Mouse (Mus musculus) ES-E14 (cell line): Measurements from ENCODE around the gene Cacna2d2. TPM values are rescaled to one million over a fixed set of nuclear protein-coding genes. Genes with fewer than 3 reads are reported as not detected.
A peak's percentile ranks its signal among the peaks of the same experiment; 100 is the strongest.

ENCODE experiments used
- DNase-seq: peaks from one replicate; pipeline ENCODE4 v3.0.0-alpha.2; 2013; ENCODE audit warnings: low read depth, low spot score
- H3K27ac ChIP-seq: 2 replicates; pipeline ENCODE4 v1.5.1; 2012; ENCODE audit warnings: low read depth, mild to moderate bottlenecking, low read length, moderate library complexity, mixed read lengths; ENCODE audit not compliant: poor library complexity, insufficient read depth, severe bottlenecking
- H3K36me3 ChIP-seq: 2 replicates; pipeline ENCODE4 v1.6.1; 2012; ENCODE audit warnings: mild to moderate bottlenecking, low read length, moderate library complexity, mixed read lengths; ENCODE audit not compliant: control insufficient read depth, poor library complexity, insufficient read depth, severe bottlenecking
- H3K4me1 ChIP-seq, 2 experiments: fragments of 150-350 bp in 1 of 2; sonication (generic) in 1 of 2; 2 replicates each; pipeline ENCODE4 v1.6.1; 2012; ENCODE audit warnings: low read length in 2 of 2, mild to moderate bottlenecking in 1 of 2, mixed read lengths in 1 of 2; ENCODE audit not compliant: control insufficient read depth in 2 of 2, insufficient read depth in 2 of 2, poor library complexity in 1 of 2
- H3K4me3 ChIP-seq, 2 experiments: fragments of 150-350 bp in 1 of 2; sonication (generic) in 1 of 2; 2 replicates each; pipeline ENCODE4 v1.5.1; 2012; ENCODE audit warnings: low read length in 2 of 2, low read depth in 1 of 2, mild to moderate bottlenecking in 1 of 2, mixed read lengths in 1 of 2; ENCODE audit not compliant: insufficient read depth in 1 of 2, poor library complexity in 1 of 2, severe bottlenecking in 1 of 2
- H3K9ac ChIP-seq: 2 replicates; pipeline ENCODE4 v1.6.1; 2012; ENCODE audit warnings: low read depth, mild to moderate bottlenecking, low read length, mixed read lengths; ENCODE audit not compliant: poor library complexity, insufficient read depth, severe bottlenecking
- H3K9me3 ChIP-seq: fragments of 150-350 bp; sonication (generic); 2 replicates; pipeline ENCODE4 v1.6.1; 2012; ENCODE audit warnings: low read depth, mild to moderate bottlenecking, low read length; ENCODE audit not compliant: control insufficient read depth, insufficient read depth
- CHD2 ChIP-seq: IDR thresholded peaks from 2 replicates; pipeline ENCODE4 v1.6.1; 2014; ENCODE audit warnings: mild to moderate bottlenecking, low read depth, low read length, inconsistent platforms
- HCFC1 ChIP-seq: IDR thresholded peaks from 2 replicates; pipeline ENCODE4 v1.6.1; 2012; ENCODE audit warnings: low read length, inconsistent platforms, borderline replicate concordance; ENCODE audit not compliant: insufficient read depth
- MAFK ChIP-seq: IDR thresholded peaks from 2 replicates; pipeline ENCODE4 v1.6.1; 2014; ENCODE audit warnings: mild to moderate bottlenecking, low read depth, low read length, inconsistent platforms; ENCODE audit not compliant: insufficient read depth
- ZC3H11A ChIP-seq: IDR thresholded peaks from 2 replicates; pipeline ENCODE4 v1.6.1; 2012; ENCODE audit warnings: low read depth, mild to moderate bottlenecking, inconsistent platforms, low read length, borderline replicate concordance
- ZNF384 ChIP-seq: IDR thresholded peaks from 2 replicates; pipeline ENCODE4 v1.6.1; 2012; ENCODE audit warnings: low read depth, low read length, inconsistent platforms
- in situ Hi-C, 2 experiments: fragments of 600-800 bp; cut with MboI; formaldehyde crosslinking; loops; one replicate each; pipeline ENCODE4 v1.15.1; 2025; ENCODE audit warnings: low sequenced_read_pairs in 2 of 2, inconsistent platforms in 1 of 2; ENCODE audit not compliant: unreplicated experiment in 2 of 2
- total RNA-seq: library from RNA; depleted of rRNA; stranded (reverse); fragments of 300-350 nt; gene quantifications from 2 replicates; pipeline ENCODE4 v1.2.3, GENCODE M21; 2012

Cacna2d2 gene
- total RNA-seq, 1 experiment, result 0.85 TPM

GRCm38 (mm10) chr9:107445011-107445471 lies 45.6 kb downstream of the Cacna2d2 start:
- Histone ChIP-seq H3K9ac (no peak overlapping the region; the same call in 1 of the 2 replicates), H3K4me1 (peaks cover 0 to 10% of the 10 kb centered on the region in 2 experiments; a peak in 2 of 4 replicates), H3K4me3 (no peak overlapping the region), H3K27ac (no peak overlapping the region), H3K36me3 (no peaks in the 10 kb centered on the region), H3K9me3 (no peaks in the 10 kb centered on the region)
- in situ Hi-C loops, result no loop called here
- no peak for TF ChIP-seq HCFC1
- TF ChIP-seq CHD2, result no peak
- no peak for TF ChIP-seq MAFK
- TF ChIP-seq ZC3H11A, result no peak
- no peak for TF ChIP-seq ZNF384
- peak; percentile 30 for DNase-seq

- no peaks in the 10 kb centered on the region for H3K9me3 ChIP-seq
- TF ChIP-seq ZC3H11A (no peak), HCFC1 (no peak), CHD2 (no peak), MAFK (no peak), ZNF384 (no peak)
- H3K27ac ChIP-seq, result no peak overlapping the region
- DNase-seq, result no peak
- H3K4me3 ChIP-seq, result no peak overlapping the region
- no peak overlapping the region for H3K9ac ChIP-seq
- in situ Hi-C loops, result no loop called here
- no peaks in the 10 kb centered on the region for H3K36me3 ChIP-seq
- peaks cover 0 to 13% of the 10 kb centered on the region in 2 experiments; a peak in 2 of 4 replicates for H3K4me1 ChIP-seq
These were observed 49.5 kb downstream of the Cacna2d2 start for GRCm38 (mm10) chr9:107448805-107449517.

- Histone ChIP-seq H3K4me1 (peaks cover 0 to 6% of the 10 kb centered on the region in 2 experiments; a peak in 1 of 4 replicates), H3K4me3 (no peak overlapping the region), H3K9ac (no peak overlapping the region), H3K27ac (no peak overlapping the region), H3K36me3 (no peaks in the 10 kb centered on the region), H3K9me3 (no peaks in the 10 kb centered on the region)
- no peak for DNase-seq
- in situ Hi-C loops, result no loop called here
- TF ChIP-seq CHD2 (no peak), HCFC1 (no peak), ZNF384 (no peak), ZC3H11A (no peak), MAFK (no peak)
These were observed 52.0 kb downstream of the Cacna2d2 start for GRCm38 (mm10) chr9:107451400-107451799.

GRCm38 (mm10) chr9:107451891-107452521 lies 52.6 kb downstream of the Cacna2d2 start:
- DNase-seq, result no peak
- Histone ChIP-seq H3K4me3 (peak overlapping the region in 1 of 2 experiments; percentile 26; a peak in 2 of 4 replicates), H3K9ac (no peak overlapping the region), H3K36me3 (no peaks in the 10 kb centered on the region), H3K4me1 (peaks cover 0 to 6% of the 10 kb centered on the region in 2 experiments; a peak in 1 of 4 replicates), H3K27ac (no peak overlapping the region), H3K9me3 (no peaks in the 10 kb centered on the region)
- TF ChIP-seq CHD2 (no peak), HCFC1 (no peak), ZNF384 (no peak), MAFK (no peak), ZC3H11A (no peak)
- in situ Hi-C loops, result no loop called here
